Mouse (Mus musculus) G1E-ER4 (cell line): ENCODE data around the gene Gnas. TPM values are rescaled to one million over a fixed set of nuclear protein-coding genes. Genes with fewer than 3 reads are reported as not detected.

Experiments
- GATA1 ChIP-seq: IDR thresholded peaks from one replicate; pipeline ENCODE4 v1.8.0; 2012; ENCODE audit warnings: low read length, inconsistent platforms
- polyA plus RNA-seq: library from polyadenylated mRNA; stranded (reverse); fragments of >175 nt; gene quantifications from 2 replicates; pipeline ENCODE4 v1.2.3, GENCODE M21; 2012

The Gnas gene
- polyA plus RNA-seq: 904 and 929 TPM in 2 replicates

DNA sequence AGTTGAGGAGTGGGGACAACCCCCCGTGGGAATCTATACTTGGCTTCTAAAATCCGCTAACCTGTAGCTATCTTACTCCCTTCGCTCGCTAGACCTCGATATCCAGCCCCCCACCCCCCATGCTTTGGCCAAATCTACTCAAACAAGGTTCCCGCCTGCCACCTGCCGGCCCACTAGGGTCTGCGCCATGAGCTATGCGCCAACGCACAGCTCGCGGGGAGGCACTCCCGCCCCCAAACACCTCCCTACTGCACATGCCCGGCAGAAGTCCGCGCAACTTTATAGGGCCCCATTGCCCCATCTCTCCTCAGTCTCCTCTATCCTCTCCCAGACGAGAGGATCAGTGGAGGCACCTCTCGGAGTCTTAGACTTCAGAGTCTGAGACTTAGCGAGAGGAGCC is at the start of gene Gnas:
Gene Gnas, plus strand, starts transcription at position 310 of the 400 bp plus-strand sequence.
- no peak for TF ChIP-seq GATA1

GRCm38 (mm10) chr2:174242431-174242830 is 41.7 kb upstream of the Gnas start:
- TF ChIP-seq GATA1: no peak

DNA sequence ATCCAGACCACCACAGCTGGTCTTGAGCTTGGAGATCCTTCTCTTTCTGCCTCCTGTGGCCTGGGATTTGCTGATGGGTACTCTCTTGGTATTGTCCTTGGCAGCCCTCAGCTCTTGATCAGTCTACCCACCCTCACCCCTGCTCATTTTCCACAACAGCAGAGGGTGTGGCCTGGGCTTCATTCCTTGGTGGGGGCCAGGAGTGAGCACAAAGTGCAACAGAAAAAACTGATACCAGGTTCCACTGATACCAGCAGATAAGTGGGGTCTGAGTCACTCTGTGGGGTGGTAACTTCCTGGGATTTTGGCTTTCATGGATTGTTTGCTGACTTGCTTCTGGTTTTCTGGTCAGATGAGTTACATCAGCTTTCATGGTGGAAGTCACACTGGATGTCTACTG is 32.2 kb upstream of the Gnas start:
- TF ChIP-seq GATA1: no peak

- no peak for TF ChIP-seq GATA1
These were observed 26.8 kb upstream of the Gnas start for GRCm38 (mm10) chr2:174257312-174257711.

DNA sequence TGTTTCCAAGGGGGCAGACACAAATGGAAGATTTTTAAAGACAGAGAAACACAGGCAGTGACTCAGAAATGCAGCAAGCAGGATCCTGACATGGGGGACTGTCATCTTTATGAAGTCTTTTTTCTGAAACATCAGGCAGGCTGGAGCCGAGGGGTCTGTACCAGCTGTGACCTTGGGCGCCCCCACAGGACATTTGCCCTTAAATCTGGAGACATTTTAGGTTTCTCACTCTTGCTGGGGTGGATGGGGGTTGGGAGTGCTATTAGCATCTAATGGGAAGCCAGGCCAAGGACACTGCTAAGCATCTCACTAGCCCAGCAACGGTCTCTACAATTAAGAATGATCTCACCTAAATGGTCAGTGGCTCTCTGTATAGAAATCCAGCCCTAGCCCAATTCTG is 24.1 kb upstream of the Gnas start:
- TF ChIP-seq GATA1: no peak

DNA sequence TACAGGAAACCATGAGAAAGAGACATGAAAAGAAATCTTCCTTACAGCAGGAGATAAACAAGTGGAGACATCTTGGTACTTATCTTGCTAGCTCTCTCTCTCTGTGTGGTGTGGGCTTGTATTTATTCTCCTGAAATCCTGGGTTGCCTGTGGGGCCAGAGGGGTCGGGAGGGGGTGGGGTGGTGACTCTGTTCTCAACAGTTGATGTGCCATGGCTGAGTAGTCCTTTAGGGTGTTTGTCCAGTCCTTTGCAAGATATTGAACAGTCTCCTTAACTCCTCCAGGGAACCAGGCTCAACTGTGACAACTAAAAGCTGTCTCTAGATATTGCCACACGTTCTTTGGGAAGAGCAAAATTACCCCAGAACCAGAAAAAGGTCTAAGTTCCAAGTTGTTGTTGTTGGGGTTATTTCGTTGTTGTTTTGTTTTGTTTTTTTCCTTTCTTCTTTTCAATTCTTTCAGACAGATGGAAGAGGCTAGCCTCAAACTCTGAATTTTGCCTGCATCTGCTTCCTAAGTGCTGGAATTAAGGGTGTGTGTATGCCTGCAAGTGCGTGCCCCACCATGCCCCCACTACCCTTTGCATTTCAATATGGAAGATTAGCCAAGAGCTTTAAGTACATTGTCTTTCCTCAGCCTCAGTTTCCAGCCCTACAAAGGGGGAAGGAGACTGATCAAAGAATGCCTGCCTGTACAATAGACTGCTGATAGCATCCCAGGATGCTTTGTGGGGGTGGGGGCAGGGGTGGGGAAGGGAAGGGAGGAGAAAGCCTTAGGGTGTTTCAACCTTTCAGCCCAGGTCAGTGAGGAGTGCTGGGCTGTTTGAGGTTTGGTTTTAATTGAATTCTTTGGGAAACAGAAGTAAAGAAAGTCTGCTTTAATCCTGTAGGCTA is 23.0 kb upstream of the Gnas start:
- no peak for TF ChIP-seq GATA1

- TF ChIP-seq GATA1: no peak
These were observed 22.3 kb upstream of the Gnas start for GRCm38 (mm10) chr2:174261801-174262200.

DNA sequence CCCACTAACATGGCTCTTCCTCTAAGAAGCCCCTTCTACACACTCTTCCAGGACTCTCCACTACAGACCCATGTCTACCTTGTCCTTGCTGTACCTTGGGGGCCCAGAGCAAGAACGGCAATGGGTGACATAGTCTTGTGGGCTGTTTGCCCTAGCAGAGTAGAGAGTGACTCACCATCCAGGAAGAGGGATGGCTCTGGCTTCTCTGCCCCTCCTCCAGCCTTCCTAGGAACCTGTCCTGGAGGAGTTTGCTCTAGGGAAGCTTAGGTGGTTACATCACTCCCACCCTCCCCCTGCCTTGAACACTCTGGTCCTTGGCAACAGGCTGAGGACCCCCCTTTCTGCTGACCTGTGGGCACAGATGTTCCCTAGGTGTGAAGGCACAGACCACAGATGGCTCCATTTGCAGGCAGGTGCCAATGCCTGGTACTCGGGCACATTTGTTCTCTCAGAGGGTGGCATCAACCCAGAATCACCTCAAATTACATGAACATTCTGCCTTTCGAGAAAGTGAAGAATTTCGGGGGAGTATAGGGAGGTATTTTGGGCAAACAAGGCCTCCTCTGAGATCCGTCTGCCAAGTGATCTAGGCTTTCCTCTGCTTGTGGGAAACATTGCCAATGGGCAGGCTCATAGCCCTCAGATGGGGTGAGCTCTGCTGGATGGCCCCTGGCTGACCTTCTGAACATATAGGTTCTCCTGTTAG is 20.9 kb upstream of the Gnas start:
- TF ChIP-seq GATA1: no peak

DNA sequence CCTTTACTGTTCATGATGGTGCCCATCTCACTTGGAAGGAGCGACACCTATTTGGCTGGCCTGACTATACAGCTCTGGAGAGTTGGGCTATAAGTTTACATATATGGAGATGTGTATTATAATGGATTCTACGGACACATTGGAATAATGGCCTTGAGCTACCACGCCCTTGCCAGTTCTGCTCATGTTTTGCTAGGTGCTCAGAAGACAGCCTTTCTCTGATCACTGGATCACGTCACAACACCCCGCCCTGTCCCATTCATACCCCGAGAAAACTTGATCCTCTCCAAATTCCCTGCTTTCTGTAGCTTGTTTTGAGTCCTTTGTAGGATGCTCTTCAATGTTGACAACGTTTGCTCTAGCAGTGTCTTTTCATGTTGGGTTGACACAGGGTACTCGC is 19.9 kb upstream of the Gnas start:
- no peak for TF ChIP-seq GATA1

DNA sequence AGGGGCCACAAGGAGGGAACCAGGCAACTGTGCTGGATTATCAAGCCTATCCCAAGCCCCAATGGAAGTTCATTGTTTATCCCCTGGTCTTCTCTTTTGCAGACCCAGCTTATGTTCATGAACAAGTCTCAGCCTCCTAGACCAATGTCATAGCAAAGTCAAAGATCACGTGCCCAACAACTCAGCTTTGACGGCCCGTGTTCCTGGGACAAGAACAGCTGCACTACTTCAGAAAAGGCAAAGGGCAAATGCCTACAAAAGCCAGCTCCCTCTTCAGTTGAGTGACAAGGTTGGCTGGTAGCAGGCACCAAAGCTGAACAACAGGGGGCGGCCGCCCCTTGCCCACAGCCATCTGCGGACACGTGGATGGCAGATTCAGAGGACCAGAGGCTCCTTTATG is 13.7 kb upstream of the Gnas start:
- TF ChIP-seq GATA1: no peak

GRCm38 (mm10) chr2:174271459-174271858 is 12.7 kb upstream of the Gnas start:
- TF ChIP-seq GATA1: no peak

DNA sequence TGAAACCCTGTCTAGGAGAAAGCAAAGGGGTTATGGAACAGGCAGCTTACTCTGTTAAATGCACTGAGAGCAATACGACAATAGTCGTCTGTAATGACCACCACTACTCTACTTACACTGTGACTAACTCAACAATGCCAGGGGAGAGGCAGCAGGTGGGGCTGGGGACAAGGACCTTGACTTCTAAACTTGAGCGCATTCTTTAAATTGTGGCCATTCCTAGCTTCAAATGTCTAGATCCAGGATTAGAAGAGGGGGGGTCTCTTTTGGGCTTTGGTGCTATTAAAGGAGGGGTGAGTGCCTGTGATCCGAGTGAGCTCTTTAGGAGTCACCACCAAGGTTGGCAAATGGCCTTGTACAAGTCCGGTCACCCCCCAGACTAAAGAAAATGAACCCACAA is 11.0 kb upstream of the Gnas start:
- TF ChIP-seq GATA1: no peak

DNA sequence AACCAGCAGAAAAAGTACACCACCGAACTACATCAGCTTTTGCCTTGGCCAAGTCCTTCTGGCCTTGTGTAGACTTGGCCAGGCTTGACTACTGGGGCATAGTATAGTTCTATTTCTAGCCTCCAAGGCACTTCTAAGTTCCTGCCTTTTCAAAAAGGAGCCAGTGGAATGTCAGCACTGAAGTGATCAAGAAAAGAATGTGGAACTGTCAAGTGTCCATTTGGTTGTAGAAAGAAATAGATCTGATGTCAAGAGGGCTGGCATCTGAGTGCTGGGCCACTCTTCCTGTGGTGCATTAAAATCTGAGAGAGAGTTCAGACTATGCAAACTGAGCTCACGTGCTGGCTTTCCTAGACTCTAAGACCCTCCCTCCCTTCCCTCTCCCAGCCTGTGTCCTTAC is 10.2 kb upstream of the Gnas start:
- no peak for TF ChIP-seq GATA1

- no peak for TF ChIP-seq GATA1
These were observed 4.3 kb upstream of the Gnas start for GRCm38 (mm10) chr2:174279771-174280170.

GRCm38 (mm10) chr2:174283341-174283740 is 779 bp upstream of the Gnas start:
- no peak for TF ChIP-seq GATA1

GRCm38 (mm10) chr2:174284807-174285457 is 812 bp downstream of the Gnas start:
- TF ChIP-seq GATA1: no peak

DNA sequence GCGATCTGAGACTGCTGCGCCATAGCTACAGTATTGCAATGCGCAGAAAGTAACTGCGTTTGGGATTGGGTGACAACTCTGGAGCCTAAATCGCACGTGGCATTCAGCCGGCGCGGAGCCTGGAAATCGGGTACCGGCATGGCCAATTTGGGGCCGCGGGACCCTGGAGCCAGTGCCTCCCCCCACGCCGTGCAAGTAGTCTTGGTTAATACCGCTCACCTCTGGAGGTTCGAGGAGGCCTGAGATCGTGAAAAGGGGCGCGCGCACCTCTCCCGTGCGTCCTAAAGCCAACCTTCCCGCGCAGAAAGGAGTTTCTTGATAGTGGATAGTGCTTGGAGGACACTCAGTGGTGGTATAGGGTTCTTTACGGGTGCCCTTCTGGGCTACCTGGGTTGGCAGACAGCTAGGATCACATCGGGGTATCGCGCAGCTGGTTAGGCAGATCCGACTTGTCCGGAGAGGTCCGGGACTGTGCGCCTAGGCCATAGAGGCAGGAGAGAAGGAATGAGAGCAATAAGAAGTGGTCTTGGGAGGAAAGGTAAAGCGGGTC is 1.9 kb downstream of the Gnas start:
- no peak for TF ChIP-seq GATA1
